Mouse (Mus musculus): ENCODE measurements around the gene Slc9a1.

- TF ChIP-seq CTCF (IDR thresholded peaks at IDR 0.05; ENCODE audit: extremely low read depth, insufficient read depth, low read length) (no peak), POLR2A (IDR thresholded peaks at IDR 0.05; ENCODE audit: extremely low read depth, insufficient read depth, low read length) (no peak)
Measured at GRCm38 (mm10) chr4:133447366-133447765, 77.9 kb downstream of the Slc9a1 start.

Data from cortical plate, adult 2 months (tissue).